Mouse (Mus musculus) monocyte, adult 2 months (primary cell): ENCODE measurements around the gene Mrpl1.

Source experiments
- DNase-seq, 2 experiments: peaks; one replicate each; pipeline ENCODE4 v3.0.0; 2022; ENCODE audit warnings: low spot score in 2 of 2, low read depth in 1 of 2

Gene Mrpl1

GRCm38 (mm10) chr5:96206897-96207296 is 2.4 kb upstream of the Mrpl1 start:
- DNase-seq, result no peak

- no peak for DNase-seq
These were observed 1.8 kb upstream of the Mrpl1 start for GRCm38 (mm10) chr5:96207531-96207930.

DNA sequence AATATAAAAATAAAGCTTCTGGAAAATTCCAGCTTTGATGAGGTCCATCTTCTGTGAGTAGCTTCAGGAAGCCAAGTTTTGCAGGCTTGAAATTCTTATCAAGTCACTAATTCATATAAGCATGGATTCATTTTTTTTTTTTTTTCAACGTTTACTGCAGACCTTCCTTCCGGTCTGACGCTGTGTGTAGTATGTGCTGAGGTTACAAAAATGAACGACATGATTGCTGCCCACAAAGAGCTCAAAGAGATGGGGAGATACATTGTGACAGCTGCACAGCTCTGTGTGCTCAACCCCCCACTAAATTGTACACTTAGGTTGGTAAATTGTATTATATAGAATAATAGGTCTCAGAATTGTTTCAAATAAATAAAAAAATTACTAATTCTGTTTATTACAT is 750 bp upstream of the Mrpl1 start:
- DNase-seq, result no peak

DNA sequence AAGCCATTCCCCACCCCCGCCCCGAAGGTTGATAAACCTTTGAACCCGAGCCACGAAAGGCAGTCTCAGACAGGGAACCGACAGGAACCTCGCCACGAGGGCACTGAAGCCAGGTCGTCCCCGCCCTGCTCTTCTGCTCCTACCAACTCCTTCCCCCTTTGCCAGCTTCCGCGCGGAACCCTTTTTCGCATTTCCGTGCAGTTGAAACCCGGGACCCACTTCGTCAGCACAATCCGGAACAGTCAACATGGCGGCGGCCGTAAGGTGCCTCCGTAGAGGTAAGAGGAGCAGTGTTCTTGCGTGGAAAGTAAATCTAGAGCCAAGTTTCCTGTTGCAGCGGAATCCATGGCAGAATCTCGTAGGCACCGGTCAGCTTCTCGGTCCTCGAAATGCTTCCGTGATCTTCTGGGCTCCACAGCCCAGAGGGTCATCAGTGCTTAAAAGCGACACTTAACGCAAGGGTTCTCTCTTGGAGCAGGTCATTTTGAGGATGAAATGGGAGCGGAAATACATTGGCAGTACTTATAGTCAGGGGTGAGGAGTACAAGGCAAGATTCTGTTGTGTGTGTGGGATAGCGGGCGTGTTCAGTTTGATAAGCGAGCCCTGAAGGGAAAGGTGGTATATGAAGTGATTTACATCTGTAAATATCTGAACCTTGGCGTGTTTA is 757 bp downstream of the Mrpl1 start:
- peak; percentile 84 to 91 for DNase-seq

DNA sequence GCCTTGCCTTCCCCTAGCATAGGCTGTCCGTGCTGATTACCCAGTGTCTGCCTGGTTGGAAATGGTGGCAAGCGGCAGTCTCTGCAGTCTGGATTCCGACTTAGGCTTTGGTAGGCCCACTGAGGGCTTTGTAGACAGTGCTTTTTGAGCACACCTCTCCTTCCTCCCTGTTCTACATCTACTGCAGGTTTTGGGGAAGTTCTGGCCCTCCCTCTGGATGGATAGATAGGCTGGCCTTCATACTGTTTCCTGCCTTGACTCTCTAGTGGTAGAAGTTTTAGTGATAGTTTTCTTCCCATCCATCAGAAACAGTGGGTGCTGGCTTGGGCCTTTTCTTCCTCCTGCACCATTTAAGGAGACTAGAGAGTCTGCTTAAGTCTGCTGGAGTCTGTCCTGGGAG is 9.4 kb downstream of the Mrpl1 start:
- DNase-seq, result no peak

DNA sequence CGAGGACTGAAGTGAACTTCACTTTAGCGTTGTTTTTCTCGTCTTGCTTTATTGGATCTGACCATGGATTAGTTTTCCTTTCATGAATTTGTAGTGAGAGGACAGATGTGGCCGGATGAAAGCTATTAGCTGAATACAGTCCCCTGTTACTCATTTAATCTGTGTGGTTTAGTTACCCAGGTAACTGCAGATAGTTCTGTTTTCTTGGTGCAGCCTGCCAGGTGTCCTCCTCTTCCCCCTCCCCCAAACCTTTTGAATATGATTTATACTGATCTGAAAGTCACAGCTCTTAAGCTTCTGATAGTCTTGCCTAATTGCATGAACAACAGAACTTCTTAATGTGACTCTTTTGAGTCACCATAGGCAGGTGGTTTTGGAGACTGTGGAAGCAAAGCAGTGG is 10.2 kb downstream of the Mrpl1 start:
- no peak for DNase-seq

GRCm38 (mm10) chr5:96221298-96221697 is 12.0 kb downstream of the Mrpl1 start:
- DNase-seq, result no peak

DNA sequence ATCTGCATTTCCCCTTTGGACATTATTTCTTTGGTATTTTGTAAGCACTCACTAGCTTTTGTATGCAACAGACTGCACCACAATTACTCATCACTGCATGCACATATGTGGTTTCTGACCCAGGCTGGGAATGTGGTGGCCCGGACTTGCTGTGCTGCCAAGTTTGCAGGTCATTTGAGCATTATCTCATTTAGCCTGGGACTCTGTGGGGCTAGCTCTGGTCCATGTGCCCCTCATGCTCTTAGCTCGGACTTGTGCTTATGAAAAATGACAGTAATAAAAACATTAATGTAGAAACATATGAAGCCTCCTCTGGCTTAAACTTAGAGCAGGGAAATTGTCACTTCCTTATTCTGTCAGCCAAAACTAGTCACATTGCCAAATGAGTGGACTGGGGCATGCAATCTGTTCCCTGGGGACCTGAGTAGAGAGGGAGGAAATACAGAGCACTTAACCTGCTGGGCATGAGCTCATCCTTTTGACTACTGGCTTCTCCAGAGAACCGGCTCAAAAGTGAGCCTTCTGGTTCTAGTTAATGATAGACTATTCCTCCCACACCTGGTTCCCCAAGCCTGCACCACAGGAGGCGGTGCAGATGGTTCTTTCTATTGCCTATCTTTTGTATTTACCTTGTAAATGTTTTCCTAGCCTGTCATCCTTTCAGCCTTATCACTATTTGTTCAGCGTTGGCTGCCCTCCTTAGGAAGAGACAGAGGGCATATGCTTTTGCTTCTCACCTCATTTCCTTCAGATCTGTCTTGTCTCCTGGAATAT is 12.7 kb downstream of the Mrpl1 start:
- peak; percentile 33 to 52 for DNase-seq

GRCm38 (mm10) chr5:96222964-96223363 is 13.7 kb downstream of the Mrpl1 start:
- DNase-seq, result no peak

DNA sequence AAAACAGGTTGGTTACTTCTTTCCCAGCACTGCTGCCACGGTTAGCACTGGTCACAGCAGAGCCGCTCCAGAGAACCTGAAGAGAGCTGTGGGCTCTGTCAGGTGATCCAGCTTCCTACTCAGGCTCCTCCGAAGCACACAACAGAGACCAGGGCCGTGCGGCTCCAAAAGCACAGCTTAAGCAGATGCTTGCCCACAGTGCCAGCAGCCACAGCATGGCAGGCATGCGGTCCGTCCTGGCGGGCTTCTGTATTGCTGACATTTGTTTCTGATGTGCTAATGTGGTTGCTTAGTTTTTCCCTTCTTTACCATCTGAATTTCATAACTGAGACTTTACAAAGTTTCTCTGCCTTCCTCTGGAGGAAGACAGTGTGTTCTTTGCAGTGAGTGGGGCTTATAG is 17.2 kb downstream of the Mrpl1 start:
- DNase-seq, result no peak

GRCm38 (mm10) chr5:96228967-96229366 is 19.7 kb downstream of the Mrpl1 start:
- DNase-seq, result no peak

DNA sequence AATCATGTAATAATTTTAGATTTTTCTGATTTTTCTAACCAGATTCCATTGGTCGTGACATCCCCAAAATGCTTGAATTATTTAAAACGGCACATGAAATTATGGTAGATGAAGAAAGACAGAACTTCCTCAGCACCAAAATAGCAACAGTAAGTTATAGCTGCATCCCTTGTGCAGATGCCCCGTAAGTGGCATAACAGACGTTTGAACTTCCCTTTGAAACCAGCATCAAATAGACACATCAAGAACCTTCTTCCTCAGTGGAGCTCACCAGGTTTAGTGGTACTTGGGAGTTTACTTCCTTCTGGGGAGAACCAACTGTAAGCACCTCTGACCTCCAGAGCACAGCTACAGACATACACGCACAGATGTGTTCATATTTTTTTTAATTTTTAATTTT is 29.5 kb downstream of the Mrpl1 start:
- no peak for DNase-seq

DNA sequence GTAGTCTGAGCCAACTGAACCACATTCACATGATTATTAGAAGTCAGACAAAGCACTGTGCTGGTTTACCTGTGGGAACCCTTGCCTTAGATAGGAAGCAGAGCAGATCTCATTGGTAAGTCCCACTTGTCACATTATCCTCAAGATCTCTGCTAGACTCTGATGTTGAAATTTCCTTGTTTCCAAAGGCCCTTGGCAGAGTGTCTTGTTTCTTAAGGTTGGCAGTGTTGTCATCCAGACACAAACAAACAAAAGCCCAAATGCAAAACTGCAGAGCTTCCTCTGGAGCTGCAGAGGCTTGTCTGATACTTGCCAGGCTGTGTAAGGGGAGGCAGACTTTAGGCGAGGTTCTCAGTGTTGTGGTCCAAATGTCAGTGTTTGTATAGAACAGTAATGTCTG is 31.6 kb downstream of the Mrpl1 start:
- no peak for DNase-seq

DNA sequence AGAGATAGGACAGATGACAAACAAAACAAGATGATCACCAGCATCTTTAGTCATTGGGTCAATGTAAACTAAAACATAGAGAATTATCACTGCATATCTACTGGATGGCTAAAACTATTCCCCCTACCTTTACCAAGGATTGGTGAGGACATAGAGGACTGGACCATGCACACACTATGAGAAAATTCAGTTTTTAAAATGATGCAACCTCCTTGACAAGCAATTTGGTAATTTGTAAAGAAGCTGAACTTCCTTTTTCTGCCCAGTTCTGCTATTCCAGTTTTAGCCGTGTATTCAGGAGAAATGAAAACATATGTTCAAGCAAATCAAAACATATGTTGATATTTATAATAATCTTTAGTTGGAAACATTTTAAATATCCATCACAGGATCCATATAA is 35.2 kb downstream of the Mrpl1 start:
- no peak for DNase-seq

- DNase-seq, result no peak
These were observed 44.7 kb downstream of the Mrpl1 start for GRCm38 (mm10) chr5:96253995-96254394.

- no peak for DNase-seq
These were observed 45.9 kb downstream of the Mrpl1 start for GRCm38 (mm10) chr5:96255166-96255565.

- no peak for DNase-seq
These were observed 48.9 kb downstream of the Mrpl1 start for GRCm38 (mm10) chr5:96258210-96258609.

GRCm38 (mm10) chr5:96267017-96267702 is 57.9 kb downstream of the Mrpl1 start:
- peak; percentile 4 to 5 for DNase-seq

DNA sequence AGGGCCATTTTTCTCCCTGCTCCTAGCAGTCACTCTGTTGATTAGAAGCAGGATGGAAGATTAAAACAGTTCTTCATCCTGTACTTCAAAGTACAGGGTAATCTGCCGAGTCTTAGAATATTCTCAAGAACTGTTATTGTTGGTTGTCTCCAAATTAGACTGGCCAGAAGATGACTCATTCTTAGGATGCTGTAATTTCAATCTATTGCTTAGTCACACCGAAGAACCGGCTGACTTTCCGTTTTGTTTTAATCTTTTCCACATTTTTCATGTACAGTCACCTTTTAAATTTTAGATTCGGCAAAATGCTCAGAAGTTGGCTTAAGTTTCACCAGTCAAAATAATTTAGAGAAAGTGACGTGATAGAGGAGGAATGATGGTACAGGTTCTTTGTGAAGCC is 61.8 kb downstream of the Mrpl1 start:
- DNase-seq, result no peak

GRCm38 (mm10) chr5:96305786-96306185 is 96.5 kb downstream of the Mrpl1 start:
- no peak for DNase-seq

GRCm38 (mm10) chr5:96306271-96306670 is 97.0 kb downstream of the Mrpl1 start:
- DNase-seq, result no peak

- DNase-seq, result no peak
These were observed 97.5 kb downstream of the Mrpl1 start for GRCm38 (mm10) chr5:96306826-96307225.
